Mouse (Mus musculus): ENCODE measurements around the gene Gpr3.

DNA sequence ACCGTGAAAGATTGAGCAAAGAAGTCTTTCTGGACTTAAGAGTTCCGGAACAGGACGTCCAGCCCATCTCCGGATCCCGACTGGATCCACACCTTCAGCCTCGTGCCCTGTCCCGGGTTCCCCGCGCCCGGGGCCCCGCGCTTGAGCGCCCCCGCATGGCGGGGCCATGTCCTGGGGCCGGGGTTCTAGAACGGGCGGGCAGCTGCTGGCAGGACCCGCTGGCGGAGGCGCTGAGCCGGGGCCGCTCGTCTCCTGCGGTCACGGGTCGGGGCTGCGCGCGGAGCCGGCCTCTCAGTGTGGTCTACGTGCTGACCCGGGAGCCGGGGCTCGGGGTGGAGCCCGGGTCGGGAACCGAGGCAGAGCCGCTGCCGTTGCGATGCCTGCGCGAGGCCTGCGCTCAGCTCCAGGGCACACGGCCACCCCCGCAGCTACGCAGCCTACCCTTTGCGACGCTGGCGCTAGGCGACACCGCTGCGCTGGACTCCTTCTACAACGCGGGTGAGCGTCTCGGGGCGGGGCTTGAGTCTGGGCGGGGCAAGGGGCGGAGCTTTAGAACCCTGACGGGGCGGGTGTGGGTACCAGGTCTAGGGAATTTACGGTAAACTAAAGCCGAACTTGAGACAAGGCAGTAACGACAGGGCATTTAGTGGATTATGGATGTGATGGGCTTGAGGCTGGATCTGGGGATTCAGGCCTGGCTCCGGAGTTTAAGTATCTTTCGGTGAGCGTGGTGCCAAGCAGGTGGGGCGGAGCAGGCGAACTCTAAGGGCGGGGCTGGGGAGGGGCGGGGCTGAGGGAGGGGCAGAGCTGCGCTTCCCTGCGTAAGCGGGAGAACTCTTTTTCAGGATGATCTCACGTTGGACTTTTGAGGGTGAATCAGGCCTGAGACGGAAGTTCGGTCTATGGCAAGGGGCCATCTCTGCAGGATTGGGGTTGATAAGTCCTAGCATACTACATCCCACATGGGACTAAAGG is 28.9 kb upstream of the Gpr3 start:
- TF ChIP-seq CTCF (IDR thresholded peaks at IDR 0.05; ENCODE audit: low read depth) = no peak
- TF ChIP-seq EP300 (IDR thresholded peaks at IDR 0.05; ENCODE audit: low read depth) = no peak
